Mouse (Mus musculus): ENCODE measurements at regions not wholly inside any gene's neighbourhood (a gene's known extent, or its start where the extent isn't known, plus 50 kb on each side); places are given as distances from the start of the nearest gene placed in this dataset.

GRCm38 (mm10) chr13:101249369-101249768 lies 416.1 kb upstream of the Slc30a5 start:
- TF ChIP-seq POLR2A (IDR thresholded peaks at IDR 0.05; ENCODE audit: low read depth, low read length) (no peak), CTCF (conservative IDR thresholded peaks at IDR 0.05; ENCODE audit: insufficient read depth, insufficient read length, low read depth, low read length) (no peak)
